ENCODE assay signal across 9 mouse cellular contexts in genomic region chr12:79993821-79994571, GRCm38 (mm10).
DNase-seq lines count a peak whose midpoint lies in the region; ATAC-seq and TF ChIP-seq lines count a peak whose summit lies in the region.
"Had no signal": no experiment of that assay in that cellular context is flagged by ENCODE, and none has a peak within 500 bp of the region (broad histone marks: within the 10 kb centered on the region; RNA-seq: fewer than 3 reads in every experiment).

No protein-coding gene starts in this region.

- H3K9me3 ChIP-seq in lung, embryonic 16.5 days (ENCODE audit: control insufficient read depth, low read length), result no peaks in the 10 kb centered on the region
- H3K9me3 ChIP-seq in heart, embryonic 12.5 days (replicated peaks), result no peaks in the 10 kb centered on the region
- H3K9me3 ChIP-seq in neural tube, embryonic 13.5 days, result no peaks in the 10 kb centered on the region

- no peak overlapping the region for H3K4me2 ChIP-seq in lung, embryonic 16.5 days (ENCODE audit: low read depth, low read length)
- H3K4me2 ChIP-seq in heart, embryonic 12.5 days, result no peak overlapping the region
- no peak overlapping the region for H3K4me2 ChIP-seq in neural tube, embryonic 13.5 days

- H3K27ac ChIP-seq in lung, embryonic 16.5 days (ENCODE audit: low read length), result peak overlapping the region; percentile 95
- H3K27ac ChIP-seq in heart, embryonic 12.5 days (ENCODE audit: poor library complexity, severe bottlenecking), result peak overlapping the region; percentile 89
- H3K27ac ChIP-seq in neural tube, embryonic 13.5 days (replicated peaks), result peak overlapping the region; percentile 70
- H3K27ac ChIP-seq: macrophage had no signal

- H3K4me3 ChIP-seq in lung, embryonic 16.5 days (ENCODE audit: low read length), result no peak overlapping the region
- no peak overlapping the region for H3K4me3 ChIP-seq in lung, adult 2 months (replicated peaks; ENCODE audit: extremely low read depth, low read depth, low read length)
- H3K4me3 ChIP-seq in heart, embryonic 12.5 days, result no peak overlapping the region
- no peak overlapping the region for H3K4me3 ChIP-seq in neural tube, embryonic 13.5 days

- TF ChIP-seq POLR2A in lung, adult 2 months (IDR thresholded peaks at IDR 0.05; ENCODE audit: borderline replicate concordance, extremely low read depth, low read depth, low read length), result no peak

- H3K36me3 ChIP-seq in lung, embryonic 16.5 days (ENCODE audit: control insufficient read depth, insufficient read depth, low read length), result no peaks in the 10 kb centered on the region
- no peaks in the 10 kb centered on the region for H3K36me3 ChIP-seq in heart, embryonic 12.5 days
- H3K36me3 ChIP-seq in neural tube, embryonic 13.5 days, result no peaks in the 10 kb centered on the region

- H3K4me1 ChIP-seq in lung, embryonic 16.5 days (replicated peaks; ENCODE audit: control insufficient read depth, insufficient read depth, low read length), result peaks cover 44% of the 10 kb centered on the region
- peaks cover 10% of the 10 kb centered on the region for H3K4me1 ChIP-seq in lung, adult 2 months (ENCODE audit: control insufficient read depth, insufficient read depth, low read length)
- peaks cover 60% of the 10 kb centered on the region for H3K4me1 ChIP-seq in heart, embryonic 12.5 days (replicated peaks)
- peaks cover 34% of the 10 kb centered on the region for H3K4me1 ChIP-seq in neural tube, embryonic 13.5 days (replicated peaks)

- no peak for DNase-seq in lung, adult 2 months
- DNase-seq in kidney, postnatal 4 days, result peak; percentile 78 to 84
- DNase-seq in adrenal gland, adult 8-10 months, result no peak
- DNase-seq in natural killer cell, adult 2 months (ENCODE audit: low spot score in 2 of 2), result no peak
- no peak for DNase-seq in right cerebral cortex, postnatal 36 days (ENCODE audit: low spot score in 2 of 2)

- H3K9ac ChIP-seq in lung, embryonic 16.5 days (ENCODE audit: low read length), result peak overlapping the region; percentile 48; the same call in 1 of the 2 replicates
- H3K9ac ChIP-seq in heart, embryonic 12.5 days, result no peak overlapping the region
- no peak overlapping the region for H3K9ac ChIP-seq in neural tube, embryonic 13.5 days

- 33% methylated on average over 5 of the region's 5 CpGs for WGBS in lung, embryonic 16.5 days
- WGBS in lung, adult 2 months, result 30% methylated on average over 5 of the region's 5 CpGs
- 15% methylated on average over 5 of the region's 5 CpGs for WGBS in heart, embryonic 12.5 days
- 70% methylated on average over 5 of the region's 5 CpGs for WGBS in neural tube, embryonic 13.5 days

- ATAC-seq in lung, embryonic 16.5 days (ENCODE audit: low read depth), result peak; percentile 88
- ATAC-seq in heart, embryonic 12.5 days (ENCODE audit: insufficient number of reproducible peaks, low FRiP score), result peak; percentile 78
- 0 out of 2 replicates have a peak, but pooled peaks have one; percentile 60 for ATAC-seq in neural tube, embryonic 13.5 days (ENCODE audit: low read depth)

- no peak for TF ChIP-seq CTCF in lung, adult 2 months (IDR thresholded peaks at IDR 0.05; ENCODE audit: insufficient read depth, low read length)

- H3K27me3 ChIP-seq in lung, embryonic 16.5 days (ENCODE audit: control insufficient read depth, insufficient read depth, low read depth, low read length), result no peaks in the 10 kb centered on the region
- H3K27me3 ChIP-seq in heart, embryonic 12.5 days (replicated peaks), result no peaks in the 10 kb centered on the region
- no peaks in the 10 kb centered on the region for H3K27me3 ChIP-seq in neural tube, embryonic 13.5 days

Comparison
In these comparisons a context has a peak if more than half of its experiments do, and no peak if none do; other contexts are left out.
1. DNase-seq: peak in kidney, postnatal 4 days (2 of 2); none in lung, adult 2 months (single experiment), adrenal gland, adult 8-10 months (single experiment), natural killer cell, adult 2 months (0 of 2) and right cerebral cortex, postnatal 36 days (0 of 2).
2. Peak in every context shown above with its lines, with median percentiles within 50 percentile points of each other: ATAC-seq and H3K27ac ChIP-seq.